Mouse (Mus musculus) G1E (cell line): ENCODE data around the gene Gm10964.

Experiments
- CTCF ChIP-seq: IDR thresholded peaks from 2 replicates; pipeline ENCODE4 v1.5.1; 2012; ENCODE audit warnings: low read depth, low read length, inconsistent platforms, mixed read lengths
- GATA1 ChIP-seq: IDR thresholded peaks from 2 replicates; pipeline ENCODE4 v1.6.1; 2012; ENCODE audit warnings: borderline replicate concordance, low read length, inconsistent platforms, mixed read lengths
- GATA2 ChIP-seq: IDR thresholded peaks from 2 replicates; pipeline ENCODE4 v1.6.1; 2012; ENCODE audit warnings: low read depth, low read length, inconsistent platforms, borderline replicate concordance
- TAL1 ChIP-seq: conservative IDR thresholded peaks from 2 replicates; pipeline ENCODE4 v1.6.1; 2012; ENCODE audit warnings: low read depth, low read length, inconsistent platforms, mixed read lengths

- TF ChIP-seq CTCF: no peak
- no peak for TF ChIP-seq TAL1
- TF ChIP-seq GATA1: no peak
- TF ChIP-seq GATA2: no peak
These were observed 49.9 kb downstream of the Gm10964 start for GRCm38 (mm10) chr3:103789096-103789495.
